Mouse (Mus musculus) kidney, postnatal 0 days (tissue): ENCODE data around the gene Slc5a1. TPM values are rescaled to one million over a fixed set of nuclear protein-coding genes. Genes with fewer than 3 reads are reported as not detected.
A peak's percentile ranks its signal among the peaks of the same experiment; 100 is the strongest.

ENCODE experiments used
- ATAC-seq: fragments of 200-750 bp; cut with Nextera tagmentation; replicated peaks from 2 replicates; pipeline ENCODE4 v1.8.0; 2017; ENCODE audit warnings: low read depth, moderate number of reproducible peaks, moderate TSS enrichment, moderate library complexity; ENCODE audit not compliant: low FRiP score
- DNase-seq: peaks from one replicate; pipeline ENCODE4 v3.0.0-alpha.2; 2016; ENCODE audit warnings: low spot score
- H3K27ac ChIP-seq: fragments of 300-500 bp; sonication (generic); 2 replicates; pipeline ENCODE4 v1.5.1; 2014; ENCODE audit warnings: mild to moderate bottlenecking
- H3K27me3 ChIP-seq: fragments of 300-500 bp; sonication (generic); 2 replicates; pipeline ENCODE4 v1.6.1; 2014; ENCODE audit warnings: low read length, mixed read lengths; ENCODE audit not compliant: insufficient read depth
- H3K36me3 ChIP-seq: fragments of 300-500 bp; sonication (generic); 2 replicates; pipeline ENCODE4 v1.6.1; 2014; ENCODE audit warnings: low read length, mixed read lengths; ENCODE audit not compliant: insufficient read depth
- H3K4me1 ChIP-seq: fragments of 300-500 bp; sonication (generic); replicated peaks from 2 replicates; pipeline ENCODE4 v1.6.1; 2014; ENCODE audit warnings: antibody characterized with exemption, low read length, mixed read lengths; ENCODE audit not compliant: insufficient read depth
- H3K4me2 ChIP-seq: fragments of 300-500 bp; sonication (generic); 2 replicates; pipeline ENCODE4 v1.6.1; 2014; ENCODE audit warnings: mild to moderate bottlenecking, low read length, moderate library complexity, mixed read lengths
- H3K4me3 ChIP-seq: fragments of 300-500 bp; sonication (generic); replicated peaks from 2 replicates; pipeline ENCODE4 v1.5.1; 2014; ENCODE audit warnings: low read depth, low read length
- H3K9ac ChIP-seq: fragments of 300-500 bp; sonication (generic); 2 replicates; pipeline ENCODE4 v1.6.1; 2014; ENCODE audit warnings: low read depth, low read length
- H3K9me3 ChIP-seq: fragments of 300-500 bp; sonication (generic); replicated peaks from 2 replicates; pipeline ENCODE4 v1.6.1; 2016; ENCODE audit warnings: low read length, inconsistent platforms, mixed read lengths
- CTCF ChIP-seq: IDR thresholded peaks from 2 replicates; pipeline ENCODE4 v1.5.1; 2016; ENCODE audit warnings: antibody characterized with exemption, low read depth, mild to moderate bottlenecking, moderate library complexity
- WGBS: fragments of 180-500 bp; shearing (Covaris S2); extraction: QIAGEN DNeasy Blood & Tissue Kit; methylation state at CpG from one replicate; pipeline ENCODE4 v1.1.7; 2014; 5-methylcytosine and 5-hydroxymethylcytosine counted together
- polyA plus RNA-seq: library from polyadenylated mRNA; unstranded; fragments of >200 nt; fragmentation: Nextera tagmentation; extraction: Ambion mirVana; gene quantifications from 2 replicates; pipeline ENCODE4 v1.2.1, GENCODE M21; 2015

Slc5a1 gene
- 21.2 and 24.2 TPM in 2 replicates for polyA plus RNA-seq

DNA sequence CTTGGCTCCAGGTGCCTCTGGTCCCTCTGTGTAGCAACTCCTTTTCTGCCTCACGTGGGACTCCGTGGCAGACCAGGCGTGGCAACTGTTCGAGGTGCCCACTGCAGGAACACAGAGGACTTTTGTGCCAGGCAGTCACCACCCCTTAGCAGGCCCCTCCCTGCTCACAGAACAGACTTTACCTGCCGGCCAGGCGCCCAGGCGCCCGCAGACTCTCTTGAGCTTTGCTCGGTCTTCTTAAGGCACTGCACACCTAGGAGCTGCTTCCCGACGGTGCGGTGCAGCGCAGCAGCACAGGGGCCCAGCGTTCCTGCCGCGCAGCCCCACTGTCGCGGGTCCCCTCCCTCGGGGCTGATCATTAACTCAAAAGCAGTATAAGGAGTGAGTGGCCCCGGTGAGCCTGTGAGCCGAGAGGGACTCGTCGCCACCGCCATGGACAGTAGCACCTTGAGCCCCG is at the start of gene Slc5a1:
Slc5a1 (plus strand) TSS at position 195 of the 457 bp plus-strand sequence.
- no peak within 1 kb of the TSS for H3K9ac ChIP-seq
- no peak for TF ChIP-seq CTCF
- H3K4me2 ChIP-seq, result peak within 1 kb of the TSS; percentile 46
- H3K9me3 ChIP-seq, result no peaks in the 10 kb centered on the region
- peak; percentile 57 for ATAC-seq
- peak within 1 kb of the TSS; percentile 13 for H3K4me3 ChIP-seq
- H3K36me3 ChIP-seq, result no peaks in the 10 kb centered on the region
- no peak within 1 kb of the TSS for H3K27ac ChIP-seq
- no peaks in the 10 kb centered on the region for H3K4me1 ChIP-seq
- H3K27me3 ChIP-seq, result peaks cover 7% of the 10 kb centered on the region; the same call in 1 of the 2 replicates
- 9% methylated on average over 25 of the region's 25 CpGs for WGBS
- DNase-seq, result no peak

DNA sequence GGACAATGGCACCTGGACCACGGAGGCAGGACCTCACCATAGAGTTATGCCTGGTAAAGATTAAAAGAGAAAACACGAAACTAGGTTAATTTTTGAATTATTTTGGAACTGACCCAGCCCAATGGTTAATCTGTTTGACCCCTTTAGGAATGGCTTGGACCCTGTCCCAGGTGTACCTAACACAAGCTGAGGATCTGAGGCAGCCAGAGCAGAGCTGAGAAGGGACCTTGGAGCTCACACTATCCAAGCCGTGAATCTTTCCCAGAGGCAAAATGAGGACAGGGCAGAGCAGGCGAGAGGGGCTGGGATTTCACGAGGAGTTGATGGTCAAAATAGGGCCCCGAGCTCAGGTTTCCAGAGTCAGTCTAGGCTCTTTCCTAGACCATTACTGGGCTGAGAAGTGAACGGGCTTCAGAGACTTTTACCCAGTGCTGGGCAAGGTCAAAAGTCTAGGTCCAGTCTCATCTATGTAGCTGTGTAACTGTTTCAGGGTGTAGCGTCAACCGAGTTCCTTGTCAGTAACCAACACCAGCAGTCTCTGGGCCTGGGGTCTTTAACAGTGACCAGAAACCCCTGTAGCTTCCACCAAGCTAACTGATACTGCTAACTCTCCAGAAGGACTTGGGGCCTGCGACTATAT is 47.8 kb upstream of the Slc5a1 start:
- Histone ChIP-seq H3K36me3 (no peaks in the 10 kb centered on the region), H3K4me1 (no peaks in the 10 kb centered on the region), H3K4me3 (no peak overlapping the region), H3K9ac (no peak overlapping the region), H3K27ac (peak overlapping the region; percentile 61), H3K9me3 (no peaks in the 10 kb centered on the region), H3K4me2 (no peak overlapping the region), H3K27me3 (no peaks in the 10 kb centered on the region)
- TF ChIP-seq CTCF, result no peak
- WGBS, result 56% methylated on average over 10 of the region's 10 CpGs
- DNase-seq (no peak), ATAC-seq (peak; percentile 90)

DNA sequence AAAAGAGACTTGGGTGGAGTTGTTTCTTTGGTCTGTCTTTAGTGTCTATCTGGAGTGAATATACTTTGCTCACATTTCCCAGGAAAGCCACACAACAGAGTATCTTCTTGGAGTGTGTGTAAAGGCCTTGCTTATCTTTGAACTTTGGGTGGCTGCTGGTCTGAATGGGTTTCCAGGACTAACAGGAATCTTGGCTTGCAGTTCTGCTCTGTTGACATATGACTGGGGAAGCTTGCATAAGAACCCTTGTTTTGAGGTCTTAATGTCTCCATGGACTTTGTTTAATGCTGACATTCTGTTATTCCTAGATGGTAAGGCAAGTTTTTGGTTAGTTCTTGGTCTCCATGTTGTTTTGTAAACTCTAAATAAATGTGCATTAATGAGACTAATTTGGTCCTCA is 33.9 kb upstream of the Slc5a1 start:
- no peak for TF ChIP-seq CTCF
- no peak overlapping the region for H3K27ac ChIP-seq
- ATAC-seq (no peak), DNase-seq (no peak)
- H3K9me3 ChIP-seq, result no peaks in the 10 kb centered on the region
- no peak overlapping the region for H3K9ac ChIP-seq
- no peaks in the 10 kb centered on the region for H3K4me1 ChIP-seq
- H3K27me3 ChIP-seq, result no peaks in the 10 kb centered on the region
- no peaks in the 10 kb centered on the region for H3K36me3 ChIP-seq
- no peak overlapping the region for H3K4me3 ChIP-seq
- H3K4me2 ChIP-seq, result no peak overlapping the region

DNA sequence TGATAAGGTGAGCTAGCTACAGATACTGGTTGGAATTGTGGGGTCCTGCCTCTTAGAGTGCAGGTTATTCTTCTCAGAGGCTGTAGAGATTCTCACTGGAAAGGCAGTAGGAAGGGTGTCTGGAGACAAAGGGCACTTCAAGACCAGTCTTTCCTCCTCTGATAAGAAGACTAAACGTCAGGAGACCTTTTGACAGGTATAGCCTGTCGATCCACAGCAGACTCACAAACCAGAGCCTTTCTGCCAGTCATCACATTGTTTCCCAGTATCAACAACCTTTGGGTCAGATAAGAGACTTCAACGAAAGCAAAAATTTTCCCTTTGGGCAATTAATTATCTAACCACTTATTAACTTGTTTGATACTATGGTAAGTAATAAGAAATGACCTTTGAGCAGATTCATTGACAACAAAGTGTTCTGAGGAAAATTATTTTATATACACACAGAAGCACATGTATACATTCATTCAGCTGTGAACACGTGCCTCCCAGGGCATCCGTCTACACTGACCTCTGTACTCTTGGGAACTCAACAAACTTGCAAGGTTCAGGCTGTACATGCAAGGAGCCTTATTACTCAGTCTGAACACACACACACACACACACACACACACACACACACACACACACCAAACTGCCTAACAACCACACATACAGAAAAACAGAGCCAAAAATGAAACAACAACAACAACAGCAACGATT is 27.4 kb upstream of the Slc5a1 start:
- ATAC-seq (no peak), DNase-seq (no peak)
- Histone ChIP-seq H3K4me3 (no peak overlapping the region), H3K36me3 (no peaks in the 10 kb centered on the region), H3K9me3 (no peaks in the 10 kb centered on the region), H3K27me3 (no peaks in the 10 kb centered on the region), H3K4me1 (no peaks in the 10 kb centered on the region), H3K9ac (no peak overlapping the region), H3K4me2 (no peak overlapping the region), H3K27ac (no peak overlapping the region)
- TF ChIP-seq CTCF, result no peak
- WGBS, result 81% methylated on average over 6 of the region's 6 CpGs

DNA sequence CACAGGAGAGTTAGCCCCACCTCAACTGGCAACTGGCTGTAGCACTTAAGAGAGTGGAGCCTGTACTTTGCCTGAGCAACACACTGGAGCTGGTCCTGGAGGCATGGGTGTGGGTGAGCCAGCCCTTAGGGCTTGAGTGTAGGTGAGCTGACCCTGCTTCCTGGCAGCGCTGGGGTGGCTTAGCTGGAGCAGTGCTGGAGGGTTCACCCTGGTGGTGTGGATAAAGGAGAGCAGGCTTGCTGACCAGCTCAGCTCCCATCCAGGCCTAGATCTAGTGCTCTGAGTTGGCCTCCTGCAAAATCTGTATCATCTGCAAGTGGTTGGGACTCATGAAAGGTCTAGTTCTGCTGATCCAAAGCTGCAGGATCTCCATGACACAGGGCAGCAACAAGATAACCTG is 21.1 kb upstream of the Slc5a1 start:
- ATAC-seq (no peak), DNase-seq (no peak)
- no peaks in the 10 kb centered on the region for H3K9me3 ChIP-seq
- H3K4me3 ChIP-seq, result no peak overlapping the region
- H3K9ac ChIP-seq, result no peak overlapping the region
- H3K36me3 ChIP-seq, result no peaks in the 10 kb centered on the region
- TF ChIP-seq CTCF, result no peak
- no peak overlapping the region for H3K4me2 ChIP-seq
- 94% methylated on average over 1 of the region's 1 CpGs for WGBS
- H3K4me1 ChIP-seq, result no peaks in the 10 kb centered on the region
- H3K27ac ChIP-seq, result no peak overlapping the region
- no peaks in the 10 kb centered on the region for H3K27me3 ChIP-seq

DNA sequence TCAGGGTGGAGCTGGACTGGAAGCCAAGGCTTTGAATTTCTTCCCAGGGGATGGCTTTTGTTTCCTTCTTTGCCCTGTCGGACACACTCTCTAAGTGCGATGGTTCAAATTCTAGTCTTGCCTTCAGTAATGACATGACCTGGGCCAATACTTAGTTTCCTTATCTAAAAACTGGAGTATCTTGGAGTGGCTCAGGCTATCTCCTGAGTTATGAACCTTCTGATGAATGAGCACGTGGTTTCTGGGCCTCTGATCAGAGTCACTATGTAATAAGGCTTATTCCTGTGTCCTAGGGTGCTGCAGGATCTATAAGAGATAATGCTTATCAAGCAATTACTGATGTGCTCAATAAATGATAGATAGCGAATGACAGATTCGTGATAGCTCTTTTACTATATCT is 19.4 kb upstream of the Slc5a1 start:
- no peak overlapping the region for H3K27ac ChIP-seq
- H3K4me2 ChIP-seq, result no peak overlapping the region
- DNase-seq (no peak), ATAC-seq (no peak)
- TF ChIP-seq CTCF, result no peak
- no peak overlapping the region for H3K4me3 ChIP-seq
- H3K9ac ChIP-seq, result no peak overlapping the region
- H3K4me1 ChIP-seq, result no peaks in the 10 kb centered on the region
- WGBS, result 84% methylated on average over 5 of the region's 5 CpGs
- no peaks in the 10 kb centered on the region for H3K27me3 ChIP-seq
- H3K9me3 ChIP-seq, result no peaks in the 10 kb centered on the region
- H3K36me3 ChIP-seq, result no peaks in the 10 kb centered on the region
